Mouse (Mus musculus): ENCODE results near the gene Rnf145. TPM values are rescaled to one million over a fixed set of nuclear protein-coding genes. Genes with fewer than 3 reads are reported as not detected.

Rnf145 gene
- polyA plus RNA-seq, 1 experiment from 2014 or later: 61.4 TPM

DNA sequence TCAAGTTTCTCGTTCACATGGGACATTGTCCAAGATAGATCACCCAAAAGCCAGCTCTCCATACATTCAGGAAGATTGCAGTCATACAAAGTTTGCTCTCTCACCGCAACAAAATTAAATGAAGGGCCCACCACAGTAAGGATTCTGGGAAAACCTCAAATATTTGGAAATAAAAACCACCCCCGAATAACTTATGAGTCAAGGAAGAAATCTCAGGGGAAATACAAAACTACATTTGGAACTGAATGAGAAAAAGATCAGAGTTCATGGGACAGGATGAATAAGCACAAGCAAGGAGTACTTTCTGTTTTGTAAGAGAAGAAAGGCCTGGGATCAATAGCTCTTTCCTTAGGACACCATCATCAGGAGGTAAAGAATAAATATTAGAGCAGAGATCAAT, 76.0 kb downstream of the Rnf145 start:
- Histone ChIP-seq H3K4me2 (ENCODE audit: low read length) (no peak overlapping the region), H3K4me3 (replicated peaks; ENCODE audit: low read depth, low read length) (no peak overlapping the region), H3K36me3 (ENCODE audit: insufficient read depth, low read length) (no peaks in the 10 kb centered on the region), H3K27me3 (ENCODE audit: insufficient read depth, low read length) (no peaks in the 10 kb centered on the region), H3K27ac (no peak overlapping the region), H3K9me3 (replicated peaks; ENCODE audit: low read length) (no peaks in the 10 kb centered on the region), H3K9ac (ENCODE audit: low read depth, low read length) (no peak overlapping the region), H3K4me1 (replicated peaks; ENCODE audit: insufficient read depth, low read length) (no peaks in the 10 kb centered on the region)
- no peak for DNase-seq (ENCODE audit: low spot score)
- no peak for TF ChIP-seq CTCF (IDR thresholded peaks at IDR 0.05; ENCODE audit: low read depth)
- ATAC-seq (replicated peaks; ENCODE audit: low FRiP score, low read depth): no peak
- WGBS: 72% methylated on average over 3 of the region's 3 CpGs

GRCm38 (mm10) chr11:44606881-44607280, 88.1 kb downstream of the Rnf145 start:
- H3K27ac ChIP-seq: no peak overlapping the region
- H3K4me1 ChIP-seq (replicated peaks; ENCODE audit: insufficient read depth, low read length): no peaks in the 10 kb centered on the region; the same call in 1 of the 2 replicates
- WGBS: 87% methylated on average over 8 of the region's 8 CpGs
- H3K9me3 ChIP-seq (replicated peaks; ENCODE audit: low read length): no peaks in the 10 kb centered on the region
- H3K4me3 ChIP-seq (replicated peaks; ENCODE audit: low read depth, low read length): no peak overlapping the region
- 0 out of 2 replicates have a peak, but pooled peaks have one; percentile 29 for ATAC-seq (replicated peaks; ENCODE audit: low FRiP score, low read depth)
- no peak overlapping the region for H3K9ac ChIP-seq (ENCODE audit: low read depth, low read length)
- H3K27me3 ChIP-seq (ENCODE audit: insufficient read depth, low read length): 0 out of 2 replicates have a peak, but pooled peaks cover 3% of the 10 kb centered on the region
- no peak for DNase-seq (ENCODE audit: low spot score)
- TF ChIP-seq CTCF (IDR thresholded peaks at IDR 0.05; ENCODE audit: low read depth): no peak
- H3K36me3 ChIP-seq (ENCODE audit: insufficient read depth, low read length): no peaks in the 10 kb centered on the region
- no peak overlapping the region for H3K4me2 ChIP-seq (ENCODE audit: low read length)

DNA sequence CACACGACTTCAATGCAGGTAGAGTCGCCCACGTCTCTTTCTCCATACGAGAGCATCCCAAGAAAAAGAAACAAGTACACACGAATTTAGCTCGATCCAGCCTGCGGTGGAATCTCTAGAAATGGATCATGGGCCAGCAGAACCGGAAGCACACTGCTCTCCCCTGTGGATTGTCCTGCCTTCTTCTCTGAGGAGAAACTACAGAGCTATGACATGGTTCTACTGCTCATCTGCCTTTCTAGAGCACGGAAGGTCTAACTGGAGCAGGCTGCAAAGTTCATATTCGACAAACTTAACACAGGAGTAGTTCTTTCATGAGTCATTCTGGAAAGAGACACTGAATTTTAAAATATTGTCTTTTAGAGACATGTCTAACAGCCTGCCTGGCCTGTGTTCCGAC, 89.9 kb downstream of the Rnf145 start:
- H3K9ac ChIP-seq (ENCODE audit: low read depth, low read length): no peak overlapping the region
- no peak overlapping the region for H3K4me2 ChIP-seq (ENCODE audit: low read length)
- H3K9me3 ChIP-seq (replicated peaks; ENCODE audit: low read length): no peaks in the 10 kb centered on the region
- H3K27me3 ChIP-seq (ENCODE audit: insufficient read depth, low read length): peaks cover 3% of the 10 kb centered on the region; the same call in 1 of the 2 replicates
- no peaks in the 10 kb centered on the region for H3K36me3 ChIP-seq (ENCODE audit: insufficient read depth, low read length)
- no peak for ATAC-seq (replicated peaks; ENCODE audit: low FRiP score, low read depth)
- H3K4me1 ChIP-seq (replicated peaks; ENCODE audit: insufficient read depth, low read length): peaks cover 10% of the 10 kb centered on the region
- no peak overlapping the region for H3K4me3 ChIP-seq (replicated peaks; ENCODE audit: low read depth, low read length)
- WGBS: 62% methylated on average over 11 of the region's 11 CpGs
- DNase-seq (ENCODE audit: low spot score): no peak
- no peak overlapping the region for H3K27ac ChIP-seq
- no peak for TF ChIP-seq CTCF (IDR thresholded peaks at IDR 0.05; ENCODE audit: low read depth)

DNA sequence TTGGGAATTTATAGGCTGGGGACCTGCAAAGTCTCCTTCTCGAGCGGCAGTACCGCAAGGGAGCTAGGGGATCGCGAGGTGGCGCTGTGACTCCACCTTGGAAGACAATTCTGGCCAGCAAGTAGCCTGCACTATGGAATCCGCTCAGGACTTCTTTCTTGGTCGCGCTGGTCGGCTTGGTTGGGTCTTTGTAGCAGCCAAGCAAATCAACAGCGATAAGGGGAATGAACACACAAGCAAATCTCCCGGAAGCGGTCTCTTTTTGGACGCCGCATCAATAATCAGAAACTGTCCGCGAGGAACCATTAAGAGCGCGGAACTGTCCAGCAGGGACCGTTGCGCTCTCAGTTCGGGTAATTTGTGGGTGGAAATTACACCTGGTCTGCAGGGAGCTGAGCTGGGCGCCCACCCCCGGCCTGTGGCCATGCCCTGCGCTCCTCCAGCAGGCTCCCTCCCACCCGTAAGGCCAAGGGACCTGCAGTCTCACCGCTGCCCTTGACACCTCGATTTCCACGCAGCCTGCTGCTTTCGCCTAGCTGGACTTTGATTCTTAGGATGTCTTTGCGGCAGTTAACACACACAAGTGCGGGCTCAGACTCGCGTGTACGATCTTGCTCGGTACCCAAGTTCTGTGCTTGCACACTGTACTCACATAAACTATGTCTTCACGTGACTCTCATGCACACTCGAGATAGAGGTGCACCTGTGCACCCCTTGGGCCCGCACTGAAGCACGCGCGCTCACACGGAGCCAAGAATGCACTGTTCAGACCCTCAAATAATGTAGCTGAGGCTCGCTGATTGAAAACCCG, 92.4 kb downstream of the Rnf145 start:
- peak overlapping the region; percentile 25 for H3K4me3 ChIP-seq (replicated peaks; ENCODE audit: low read depth, low read length)
- ATAC-seq (replicated peaks; ENCODE audit: low FRiP score, low read depth): peak; percentile 74; the same call in 1 of the 2 replicates
- peaks cover 4% of the 10 kb centered on the region for H3K27me3 ChIP-seq (ENCODE audit: insufficient read depth, low read length)
- peak; percentile 96 for DNase-seq (ENCODE audit: low spot score)
- H3K9ac ChIP-seq (ENCODE audit: low read depth, low read length): peak overlapping the region; percentile 24; the same call in 1 of the 2 replicates
- H3K4me2 ChIP-seq (ENCODE audit: low read length): peak overlapping the region; percentile 64
- WGBS: under 1% methylated on average over 45 of the region's 45 CpGs
- H3K27ac ChIP-seq: no peak overlapping the region
- no peaks in the 10 kb centered on the region for H3K9me3 ChIP-seq (replicated peaks; ENCODE audit: low read length)
- peaks cover 10% of the 10 kb centered on the region for H3K4me1 ChIP-seq (replicated peaks; ENCODE audit: insufficient read depth, low read length)
- no peaks in the 10 kb centered on the region for H3K36me3 ChIP-seq (ENCODE audit: insufficient read depth, low read length)
- TF ChIP-seq CTCF (IDR thresholded peaks at IDR 0.05; ENCODE audit: low read depth): peak; percentile 97

- 24% methylated on average over 10 of the region's 10 CpGs for WGBS
- H3K4me2 ChIP-seq (ENCODE audit: low read length): 0 out of 2 replicates have a peak overlapping the region, but pooled peaks have one; percentile 64
- no peaks in the 10 kb centered on the region for H3K36me3 ChIP-seq (ENCODE audit: insufficient read depth, low read length)
- H3K27ac ChIP-seq: no peak overlapping the region
- no peak for TF ChIP-seq CTCF (IDR thresholded peaks at IDR 0.05; ENCODE audit: low read depth)
- no peaks in the 10 kb centered on the region for H3K9me3 ChIP-seq (replicated peaks; ENCODE audit: low read length)
- H3K4me3 ChIP-seq (replicated peaks; ENCODE audit: low read depth, low read length): 0 out of 2 replicates have a peak overlapping the region, but pooled peaks have one; percentile 28
- peaks cover 17% of the 10 kb centered on the region for H3K4me1 ChIP-seq (replicated peaks; ENCODE audit: insufficient read depth, low read length)
- DNase-seq (ENCODE audit: low spot score) (no peak), ATAC-seq (replicated peaks; ENCODE audit: low FRiP score, low read depth) (no peak)
- peaks cover 12% of the 10 kb centered on the region for H3K27me3 ChIP-seq (ENCODE audit: insufficient read depth, low read length)
- H3K9ac ChIP-seq (ENCODE audit: low read depth, low read length): no peak overlapping the region
These were observed 93.4 kb downstream of the Rnf145 start for GRCm38 (mm10) chr11:44612156-44612555.

DNA sequence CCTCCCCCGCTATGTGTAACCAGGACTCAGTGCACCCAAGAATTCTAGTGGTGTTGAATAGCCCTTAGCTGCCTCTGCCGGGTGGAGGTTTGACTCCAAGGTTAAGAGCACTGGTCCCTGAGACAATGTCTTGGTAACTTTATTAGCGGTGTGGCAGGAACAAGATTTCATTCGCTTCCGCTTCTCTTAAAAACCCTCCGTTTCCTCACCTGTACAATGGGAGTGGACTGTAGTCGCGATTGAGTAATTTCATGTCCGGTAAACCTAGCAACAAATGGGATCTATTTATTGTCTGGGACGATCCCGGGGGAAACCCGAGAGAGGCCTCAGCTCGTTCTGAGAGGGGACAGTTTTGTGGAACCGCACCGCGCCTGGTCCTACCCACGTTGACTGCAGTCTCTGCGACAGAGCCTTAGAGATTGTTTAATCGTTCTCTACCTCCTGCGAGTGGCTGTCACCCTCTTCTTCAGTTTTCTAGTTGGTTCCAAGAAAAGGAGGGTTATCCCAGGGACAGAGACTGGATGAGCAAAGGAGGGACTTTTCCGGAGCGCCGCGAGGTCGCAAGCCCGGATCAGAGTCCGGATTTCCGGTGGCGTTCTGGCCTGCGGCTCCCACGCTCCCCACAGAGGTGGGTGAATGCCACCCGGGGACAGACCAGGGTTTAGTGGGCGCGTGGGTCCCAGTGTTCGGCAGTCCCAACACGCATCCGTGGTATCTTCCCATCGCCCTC, 94.1 kb downstream of the Rnf145 start:
- no peaks in the 10 kb centered on the region for H3K36me3 ChIP-seq (ENCODE audit: insufficient read depth, low read length)
- DNase-seq (ENCODE audit: low spot score) (no peak), ATAC-seq (replicated peaks; ENCODE audit: low FRiP score, low read depth) (no peak)
- 7% methylated on average over 38 of the region's 38 CpGs for WGBS
- H3K27ac ChIP-seq: no peak overlapping the region
- peak overlapping the region; percentile 58 for H3K4me2 ChIP-seq (ENCODE audit: low read length)
- peaks cover 17% of the 10 kb centered on the region for H3K4me1 ChIP-seq (replicated peaks; ENCODE audit: insufficient read depth, low read length)
- peak overlapping the region; percentile 28 for H3K4me3 ChIP-seq (replicated peaks; ENCODE audit: low read depth, low read length)
- no peak for TF ChIP-seq CTCF (IDR thresholded peaks at IDR 0.05; ENCODE audit: low read depth)
- no peak overlapping the region for H3K9ac ChIP-seq (ENCODE audit: low read depth, low read length)
- H3K9me3 ChIP-seq (replicated peaks; ENCODE audit: low read length): no peaks in the 10 kb centered on the region
- H3K27me3 ChIP-seq (ENCODE audit: insufficient read depth, low read length): peaks cover 12% of the 10 kb centered on the region
